Mouse (Mus musculus): Measurements from ENCODE around the gene Map4k2.
"Not testable (repeated sequence)": the region's sequence is repeated elsewhere in the genome, so short reads cannot be mapped to it uniquely, and the experiment has no call there.

Gene Map4k2

GRCm38 (mm10) chr19:6340524-6341452 is at the start of gene Map4k2:
Gene Map4k2 (plus strand): TSS chr19:6341135.
- ATAC-seq (ENCODE audit: low TSS enrichment): peak; percentile 71

- ATAC-seq (ENCODE audit: low TSS enrichment): no peak
Measured at GRCm38 (mm10) chr19:6292262-6292661, 48.7 kb upstream of the Map4k2 start.

- ATAC-seq (ENCODE audit: low TSS enrichment): no peak
Measured at GRCm38 (mm10) chr19:6294301-6294700, 46.6 kb upstream of the Map4k2 start.

- ATAC-seq (ENCODE audit: low TSS enrichment): no peak
Measured at GRCm38 (mm10) chr19:6296551-6297210, 44.3 kb upstream of the Map4k2 start.

- ATAC-seq (ENCODE audit: low TSS enrichment): no peak
Measured at GRCm38 (mm10) chr19:6297641-6298040, 43.3 kb upstream of the Map4k2 start.

- ATAC-seq (ENCODE audit: low TSS enrichment): no peak
Measured at GRCm38 (mm10) chr19:6299003-6299402, 41.9 kb upstream of the Map4k2 start.

- ATAC-seq (ENCODE audit: low TSS enrichment): no peak
Measured at GRCm38 (mm10) chr19:6299450-6300267, 41.3 kb upstream of the Map4k2 start.

GRCm38 (mm10) chr19:6300402-6300841 is 40.5 kb upstream of the Map4k2 start:
- no peak for ATAC-seq (ENCODE audit: low TSS enrichment)

- ATAC-seq (ENCODE audit: low TSS enrichment): no peak
Measured at GRCm38 (mm10) chr19:6302114-6302513, 38.8 kb upstream of the Map4k2 start.

- ATAC-seq (ENCODE audit: low TSS enrichment): peak; percentile 68; the same call in 1 of the 2 replicates
Measured at GRCm38 (mm10) chr19:6302522-6302921, 38.4 kb upstream of the Map4k2 start.

GRCm38 (mm10) chr19:6303831-6304230 is 37.1 kb upstream of the Map4k2 start:
- no peak for ATAC-seq (ENCODE audit: low TSS enrichment)

GRCm38 (mm10) chr19:6304787-6305516 is 36.0 kb upstream of the Map4k2 start:
- ATAC-seq (ENCODE audit: low TSS enrichment): peak; percentile 83

GRCm38 (mm10) chr19:6305517-6306115 is 35.3 kb upstream of the Map4k2 start:
- no peak for ATAC-seq (ENCODE audit: low TSS enrichment)

- no peak for ATAC-seq (ENCODE audit: low TSS enrichment)
Measured at GRCm38 (mm10) chr19:6306137-6306551, 34.8 kb upstream of the Map4k2 start, which contains the start of gene Cdc42bpg. Gene Cdc42bpg (plus strand): TSS chr19:6306456.

- ATAC-seq (ENCODE audit: low TSS enrichment): no peak
Measured at GRCm38 (mm10) chr19:6306586-6306985, 34.3 kb upstream of the Map4k2 start.

GRCm38 (mm10) chr19:6307733-6308531 is 33.0 kb upstream of the Map4k2 start:
- no peak for ATAC-seq (ENCODE audit: low TSS enrichment)

- ATAC-seq (ENCODE audit: low TSS enrichment): no peak
Measured at GRCm38 (mm10) chr19:6310181-6310580, 30.8 kb upstream of the Map4k2 start.

- not testable (repeated sequence) for ATAC-seq (ENCODE audit: low TSS enrichment)
Measured at GRCm38 (mm10) chr19:6311783-6312182, 29.2 kb upstream of the Map4k2 start.

GRCm38 (mm10) chr19:6313796-6314195 is 27.1 kb upstream of the Map4k2 start:
- ATAC-seq (ENCODE audit: low TSS enrichment): no peak

GRCm38 (mm10) chr19:6314513-6314912 is 26.4 kb upstream of the Map4k2 start:
- no peak for ATAC-seq (ENCODE audit: low TSS enrichment)
